In the genomic region with DNA sequence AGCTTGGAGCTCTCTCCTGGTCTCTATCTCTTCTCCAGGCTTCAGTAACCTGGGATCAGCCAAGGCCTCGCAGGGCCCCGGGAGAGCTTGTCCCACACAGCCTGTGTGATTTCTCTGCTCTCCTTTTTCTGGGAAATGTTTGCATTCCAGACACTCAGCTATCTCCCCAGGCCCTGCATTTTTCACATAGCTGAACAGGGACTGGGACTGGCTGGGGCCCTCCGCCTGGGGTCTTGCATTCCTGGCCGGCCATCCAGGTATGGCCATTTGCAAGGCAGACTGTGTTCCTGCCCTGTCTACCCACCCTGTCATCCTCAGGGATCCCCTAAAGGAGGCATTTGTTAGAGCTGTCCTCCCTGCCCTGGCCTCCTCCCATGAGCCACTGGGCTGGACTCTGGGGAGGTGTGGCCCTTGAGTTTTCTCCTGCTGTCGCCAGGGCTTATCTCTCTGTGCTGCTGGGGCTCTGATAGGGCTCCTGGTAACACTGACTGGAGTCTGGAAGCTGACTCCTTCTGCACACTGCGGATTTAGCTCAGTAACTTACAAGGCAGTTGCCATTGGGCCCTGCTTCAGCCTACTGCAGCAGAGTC, we compare ENCODE assay signal across 10 mouse cellular contexts. TPM values are rescaled to one million over a fixed set of nuclear protein-coding genes. Genes with fewer than 3 reads are reported as not detected.
A peak's percentile ranks its signal among the peaks of the same experiment; 100 is the strongest.
DNase-seq lines count a peak whose midpoint lies in the region; ATAC-seq and TF ChIP-seq lines count a peak whose summit lies in the region.
"Had no signal": no experiment of that assay in that cellular context is flagged by ENCODE, and none has a peak within 500 bp of the region (broad histone marks: within the 10 kb centered on the region; RNA-seq: fewer than 3 reads in every experiment).

No protein-coding gene starts in this region.

- H3K4me1 ChIP-seq in thymus, adult 2 months (replicated peaks; ENCODE audit: control insufficient read depth, insufficient read depth, low read length) = no peaks in the 10 kb centered on the region

- TF ChIP-seq POLR2A in thymus, adult 2 months (IDR thresholded peaks at IDR 0.05; ENCODE audit: control insufficient read depth, extremely low read depth, insufficient read depth, low read length, poor library complexity) = no peak

- no peak for TF ChIP-seq CTCF in gastrocnemius, adult 2 months (IDR thresholded peaks at IDR 0.05)
- no peak for TF ChIP-seq CTCF in thymus, adult 2 months (IDR thresholded peaks at IDR 0.05; ENCODE audit: borderline replicate concordance, control insufficient read depth, extremely low read depth, insufficient read depth, low read length, poor library complexity)

- no peak for ATAC-seq in monocyte, adult 5-6 weeks (replicated peaks; ENCODE audit: insufficient number of reproducible peaks, low FRiP score, low TSS enrichment, poor library complexity, severe bottlenecking)

- no peaks in the 10 kb centered on the region for H3K27me3 ChIP-seq in thymus, adult 2 months (ENCODE audit: control insufficient read depth, insufficient read depth, low read length)
- H3K27me3 ChIP-seq: CH12.LX had no signal

- intact Hi-C loops in gastrocnemius, adult 2 months (cut with DNase I) = no loop called here
- intact Hi-C loops in gastrocnemius, postnatal 36 days (cut with DNase I) = no loop called here
- intact Hi-C loops in heart, postnatal 10 days (cut with DNase I) = loop anchor here (2.0 kb wide), 1 partner anchor 17 kb away; the partner anchor contains the start of gene Myo15b

- 97% methylated on average over 6 of the region's 6 CpGs for WGBS in thymus, adult 2 months

- no peak for DNase-seq in gastrocnemius, adult 2 months
- no peak for DNase-seq in gastrocnemius, postnatal 36 days
- DNase-seq in c-Kit-positive CD71-positive TER-119-positive erythroid progenitor cells, embryonic 14.5 days (ENCODE audit: low spot score) = peak; percentile 84
- DNase-seq in heart, postnatal 10 days = peak; percentile 77 to 83
- peak; percentile 90 for DNase-seq in liver
- DNase-seq in right cerebral cortex, postnatal 14 days = no peak
- DNase-seq in thymus, adult 2 months = no peak

- peak overlapping the region; percentile 51 for H3K27ac ChIP-seq in gastrocnemius, adult 2 months
- no peak overlapping the region for H3K27ac ChIP-seq in thymus, adult 2 months (ENCODE audit: control insufficient read depth, insufficient read depth, low read length)
- H3K27ac ChIP-seq: macrophage had no signal

- H3K36me3 ChIP-seq in thymus, adult 2 months (ENCODE audit: control insufficient read depth, insufficient read depth, low read length) = peaks cover 15% of the 10 kb centered on the region

- H3K4me3 ChIP-seq in gastrocnemius, adult 2 months = no peak overlapping the region
- H3K4me3 ChIP-seq in thymus, adult 2 months (ENCODE audit: control insufficient read depth, insufficient read depth, low read length) = no peak overlapping the region

RNA-seq across cellular contexts. Expression of gene Myo15b, which starts 16.1 kb away (rescaled TPM):
- total RNA-seq in gastrocnemius, adult 2 months (2021) = not detected
- total RNA-seq in gastrocnemius, postnatal 36 days (2021) = not detected
- total RNA-seq in heart, postnatal 10 days (2021) = under 1 TPM; 0.17 to 0.22 TPM
- not detected in 3 replicates for total RNA-seq in monocyte, adult 5-6 weeks (2017)
- polyA plus RNA-seq in thymus, adult 2 months (2012; rRNA removed) = 5.4 and 6.1 TPM in 2 replicates

RNA-seq across cellular contexts. Expression of gene Llgl2, which starts 18.2 kb away (rescaled TPM):
- 1 to 10 TPM; 8.3 to 9.8 TPM for total RNA-seq in gastrocnemius, adult 2 months (2021)
- total RNA-seq in gastrocnemius, postnatal 36 days (2021) = 1 to 10 TPM; 6.5 to 9.9 TPM
- 10 to 100 TPM; 17.9 to 18.2 TPM for total RNA-seq in heart, postnatal 10 days (2021)
- 10.4 to 25.9 TPM (median 10.7 TPM) in 3 replicates for total RNA-seq in monocyte, adult 5-6 weeks (2017)
- 54.5 and 68.6 TPM in 2 replicates for polyA plus RNA-seq in thymus, adult 2 months (2012; rRNA removed)

RNA-seq across cellular contexts. Expression of gene Tsen54, which starts 27.5 kb away (rescaled TPM):
- 1 to 10 TPM; 6.2 to 6.9 TPM for total RNA-seq in gastrocnemius, adult 2 months (2021)
- 1 to 10 TPM; 4.6 to 6.0 TPM for total RNA-seq in gastrocnemius, postnatal 36 days (2021)
- total RNA-seq in heart, postnatal 10 days (2021) = 10 to 100 TPM; 10.5 to 15.0 TPM
- total RNA-seq in monocyte, adult 5-6 weeks (2017) = 6.3 to 11.7 TPM (median 7.3 TPM) in 3 replicates
- polyA plus RNA-seq in thymus, adult 2 months (2012; rRNA removed) = 31.6 and 34.3 TPM in 2 replicates

RNA-seq across cellular contexts. Expression of gene Caskin2, which starts 28.6 kb away (rescaled TPM):
- total RNA-seq in gastrocnemius, adult 2 months (2021) = 10 to 100 TPM; 14.5 to 19.2 TPM
- 10 to 100 TPM; 12.6 to 13.3 TPM for total RNA-seq in gastrocnemius, postnatal 36 days (2021)
- total RNA-seq in heart, postnatal 10 days (2021) = 10 to 100 TPM; 59.4 to 60.9 TPM
- total RNA-seq in monocyte, adult 5-6 weeks (2017) = 0.19 to 5.1 TPM (median 0.78 TPM) in 3 replicates
- polyA plus RNA-seq in thymus, adult 2 months (2012; rRNA removed) = 13.7 and 15.4 TPM in 2 replicates

RNA-seq across cellular contexts. Expression of gene Smim5, which starts 57.7 kb away (rescaled TPM):
- under 1 TPM; 0.23 to 0.89 TPM for total RNA-seq in gastrocnemius, adult 2 months (2021)
- under 1 TPM; 0.46 to 0.84 TPM for total RNA-seq in gastrocnemius, postnatal 36 days (2021)
- 10 to 100 TPM; 28.7 to 43.3 TPM for total RNA-seq in heart, postnatal 10 days (2021)
- total RNA-seq in monocyte, adult 5-6 weeks (2017) = 0.87 to 5.0 TPM (median 0.96 TPM) in 3 replicates
- polyA plus RNA-seq in thymus, adult 2 months (2012; rRNA removed) = 8.4 and 9.5 TPM in 2 replicates

Comparison
In these comparisons a context has a peak if more than half of its experiments do, and no peak if none do; other contexts are left out.
1. DNase-seq: peak in c-Kit-positive CD71-positive TER-119-positive erythroid progenitor cells, embryonic 14.5 days (single experiment), heart, postnatal 10 days (2 of 2) and liver (single experiment); none in gastrocnemius, adult 2 months (single experiment), gastrocnemius, postnatal 36 days (0 of 2), right cerebral cortex, postnatal 14 days (single experiment) and thymus, adult 2 months (single experiment).